Mouse (Mus musculus) left cerebral cortex, adult 6 months (tissue): ENCODE measurements around the gene Vat1. TPM values are rescaled to one million over a fixed set of nuclear protein-coding genes. Genes with fewer than 3 reads are reported as not detected.

Experiments used
- long read RNA-seq, 2 experiments: library from polyadenylated mRNA; unstranded; transcript quantifications; one replicate each; pipeline ENCODE4 v2.0.0; 2019 to 2020
- polyA plus RNA-seq: library from polyadenylated mRNA; unstranded; fragments of <200 nt; fragmentation: Nextera tagmentation; gene quantifications from 2 replicates; pipeline ENCODE4 v1.2.3, GENCODE M21; 2021

Gene Vat1
- polyA plus RNA-seq, result 5.8 and 14.4 TPM in 2 replicates
- long read RNA-seq, experiment 1, transcript Vat1-201 (6 exons, 2,766 nt), result major isoform, 18 of 23 reads
- long read RNA-seq, experiment 1, partial matches to known transcripts, result 4 of 23 reads
- long read RNA-seq, experiment 1, other reads (novel, unspliced or antisense), result 1 of 23 reads
- long read RNA-seq, experiment 2, partial matches to known transcripts, result 0 of 4 reads
- long read RNA-seq, experiment 2, other reads (novel, unspliced or antisense), result 4 of 4 reads

GRCm38 (mm10) chr11:101465869-101466551 is at the start of gene Vat1:
Vat1 (minus strand) TSS chr11:101466230.

DNA sequence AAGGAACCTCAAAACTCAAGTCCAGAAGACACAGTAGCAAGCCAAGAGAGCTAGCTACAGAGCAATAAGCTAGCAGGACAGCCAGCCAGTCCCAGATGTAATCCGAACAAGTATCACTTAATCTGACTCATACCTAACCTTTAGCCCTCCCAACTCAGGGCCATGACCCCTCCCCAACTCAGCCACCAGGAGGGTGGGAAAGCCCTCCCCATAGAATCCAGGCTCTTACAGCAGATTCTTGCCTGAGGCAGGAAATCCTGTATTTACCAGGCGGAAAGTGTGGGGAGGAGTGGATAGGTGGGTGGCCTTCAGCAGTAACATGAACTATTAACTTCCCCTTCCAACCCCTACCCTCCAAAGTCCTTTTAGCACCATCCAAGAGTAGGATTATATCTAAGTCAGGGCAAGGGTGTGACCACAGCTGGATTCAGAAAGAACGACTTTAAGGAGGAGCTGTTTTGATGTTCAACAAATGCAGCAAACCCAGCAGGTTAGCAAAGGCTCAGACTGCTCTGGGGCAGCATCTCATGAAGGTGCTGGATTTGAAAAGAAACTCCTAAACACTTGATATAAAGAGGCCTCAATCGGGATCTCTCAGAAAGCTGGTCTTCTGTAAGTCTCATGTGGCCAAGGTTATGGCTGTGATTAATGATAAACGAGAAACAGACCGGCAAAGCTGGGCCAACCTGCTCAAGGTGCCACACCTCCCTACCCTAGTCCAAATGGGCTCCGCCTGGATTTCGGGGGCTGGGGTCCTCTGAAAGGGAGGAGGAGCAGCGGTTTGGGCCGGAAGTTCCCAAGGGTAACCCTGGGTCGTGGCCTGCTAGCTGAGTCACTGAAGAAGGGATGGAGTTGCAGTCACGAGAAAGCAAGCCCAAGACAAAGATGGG is 1.6 kb downstream of the Vat1 start, which contains the start of gene Rnd2:
Gene Rnd2 (plus strand): TSS at position 789 of the 890 bp plus-strand sequence.

DNA sequence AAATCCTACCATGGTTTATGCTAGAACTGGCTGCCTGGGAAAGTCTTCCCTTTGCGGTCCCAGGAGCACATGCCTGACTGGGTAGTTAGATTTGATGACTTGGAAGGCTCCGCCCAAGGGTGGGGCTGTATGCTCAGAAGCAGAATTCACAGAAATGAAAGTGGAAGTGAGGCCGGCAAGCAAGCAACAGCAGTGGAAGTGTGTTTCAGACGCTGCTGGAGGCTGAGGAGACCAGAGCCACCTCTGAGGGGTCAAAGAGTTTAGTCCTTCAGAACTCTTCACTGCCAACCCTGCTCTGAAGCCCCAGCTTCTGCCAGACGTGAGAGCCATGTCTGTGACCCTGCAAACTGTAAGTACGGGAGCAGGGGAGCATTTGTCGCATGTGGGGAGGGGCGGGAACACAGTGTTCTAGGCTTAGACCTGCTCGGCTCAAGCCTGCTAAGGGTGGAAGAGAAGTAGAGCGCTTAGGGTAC is 17.7 kb downstream of the Vat1 start, which contains the start of gene Ifi35:
Gene Ifi35 (plus strand): TSS at position 134 of the 473 bp plus-strand sequence.

DNA sequence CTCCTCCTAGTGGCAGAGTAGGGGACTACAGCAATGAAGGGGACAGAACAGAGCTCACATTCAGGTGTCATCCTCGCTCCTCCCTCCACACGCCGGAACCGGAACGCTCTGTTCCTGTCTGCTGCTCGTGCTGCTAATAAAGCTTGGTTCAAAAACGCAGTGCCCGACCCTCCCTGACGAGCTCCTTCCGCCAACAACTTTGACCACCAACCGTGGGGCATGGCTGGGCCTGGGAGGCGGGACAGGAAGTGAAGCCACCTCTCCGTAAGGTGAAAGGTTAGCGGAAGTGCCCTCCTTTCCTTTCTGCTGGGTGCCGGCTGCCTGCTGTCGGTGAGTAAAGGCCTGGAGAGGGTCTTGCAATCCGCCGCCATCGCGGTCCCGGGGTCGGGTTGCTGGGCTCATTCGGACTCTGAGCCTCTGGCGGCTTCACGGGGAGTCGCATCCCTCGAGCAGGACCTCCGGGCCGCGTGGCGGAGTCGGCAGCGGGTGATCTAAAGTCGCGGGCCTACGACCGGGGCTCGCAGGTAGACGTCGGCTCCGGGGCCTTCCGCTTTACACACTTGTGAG is 23.8 kb downstream of the Vat1 start, which contains the start of gene Rpl27:
Gene Rpl27 (plus strand): TSS at position 172 of the 567 bp plus-strand sequence.

DNA sequence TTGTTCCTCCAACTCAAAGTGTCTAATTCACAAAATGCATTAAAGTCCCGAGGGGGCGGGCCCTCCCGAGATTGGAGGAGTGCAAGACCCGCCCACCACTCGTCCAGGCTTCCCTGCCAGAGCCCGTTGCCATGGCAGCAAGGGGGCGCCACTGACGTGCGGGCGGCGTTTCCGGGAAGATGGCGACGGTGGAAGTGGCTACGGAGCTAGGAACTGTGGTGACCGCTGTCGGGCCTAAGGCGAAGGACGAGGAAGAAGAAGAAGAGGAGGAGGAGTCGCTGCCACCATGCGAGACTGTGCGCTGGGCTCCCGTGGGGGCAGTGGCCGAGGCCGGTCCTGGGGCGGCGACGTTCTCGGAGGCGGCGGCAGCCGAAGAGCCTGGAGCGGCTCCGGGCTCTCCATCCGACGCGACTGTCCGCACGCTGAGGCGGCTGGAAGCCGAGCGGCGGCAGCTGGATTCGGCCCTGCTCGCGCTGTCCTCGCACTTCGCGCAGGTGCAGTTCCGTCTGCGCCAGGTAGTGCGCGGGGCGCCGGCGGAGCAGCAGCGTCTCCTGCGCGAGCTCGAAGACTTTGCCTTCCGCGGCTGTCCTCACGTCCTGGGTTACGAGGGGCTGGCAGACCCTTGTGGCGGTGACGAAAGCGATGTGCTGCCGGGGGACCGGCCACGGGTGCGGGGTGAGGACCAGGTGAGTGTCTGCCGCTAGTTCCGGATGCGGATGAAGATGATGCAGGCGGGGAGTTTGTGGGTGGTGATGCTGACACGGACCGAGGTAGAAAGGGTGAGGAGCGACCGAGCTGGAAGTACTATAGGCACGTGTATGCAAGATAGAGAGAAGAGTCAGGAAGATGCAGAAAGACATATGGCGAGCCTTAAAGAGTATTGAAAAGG is 40.9 kb downstream of the Vat1 start, which contains the start of the genes Rundc1 and Ptges3l:
Gene Rundc1 (plus strand): TSS at position 161 of the 889 bp plus-strand sequence.
Gene Ptges3l (minus strand): TSS at position 409 of the 889 bp plus-strand sequence.

DNA sequence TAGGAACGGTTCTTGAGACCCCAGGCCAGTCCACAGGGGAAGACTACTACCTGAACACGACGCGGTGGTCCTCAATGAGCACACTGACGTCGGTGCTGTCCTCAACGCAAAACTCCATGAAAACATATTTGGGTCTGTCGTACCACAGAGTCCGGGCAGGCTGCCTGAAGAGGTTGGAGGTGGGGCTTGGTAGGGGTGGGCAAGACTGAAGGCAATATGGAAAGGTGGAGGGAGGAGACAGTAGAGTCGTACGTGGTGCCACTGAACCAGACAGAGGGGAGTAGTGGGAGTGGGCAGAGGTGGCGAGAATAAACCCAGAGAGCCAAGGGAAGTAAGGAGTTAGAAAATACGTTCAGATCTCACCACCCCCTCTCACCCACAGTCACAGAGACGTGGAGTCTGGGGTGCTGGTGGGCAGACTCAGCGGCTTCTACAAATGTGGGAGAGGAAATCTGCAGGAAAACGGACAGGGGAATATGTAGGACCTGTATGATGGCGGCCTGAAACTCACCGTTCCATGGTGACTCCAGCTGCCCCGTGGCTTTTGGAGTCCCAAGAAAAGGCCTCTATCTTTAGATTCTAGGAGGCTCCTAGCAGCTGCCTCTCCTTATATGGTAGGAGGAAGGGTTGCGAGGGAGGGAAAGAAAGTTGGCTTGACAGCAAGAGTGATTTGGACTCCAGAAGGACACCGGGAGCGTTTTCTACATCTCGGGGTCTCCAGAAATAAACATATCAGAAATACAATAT is 41.8 kb downstream of the Vat1 start, which contains the start of gene Gm27029:
Gene Gm27029 (minus strand): TSS at position 692 of the 747 bp plus-strand sequence.

GRCm38 (mm10) chr11:101417101-101417855 is 48.8 kb downstream of the Vat1 start, which contains the start of gene Aarsd1:
Aarsd1 (minus strand) TSS chr11:101417615.

Other genes with a start within 250 kb of the Vat1 start
- gene Ezh1, start 239.8 kb downstream of the Vat1 start, polyA plus RNA-seq, result 26.3 and 27.6 TPM in 2 replicates
- gene Ramp2, start 220.2 kb downstream of the Vat1 start, polyA plus RNA-seq, result 38.8 and 57.1 TPM in 2 replicates
- gene Vps25, start 212.5 kb downstream of the Vat1 start, polyA plus RNA-seq, result 144 and 179 TPM in 2 replicates
- 1.5 TPM in 2 replicates for gene Wnk4, start 205.7 kb downstream of the Vat1 start, polyA plus RNA-seq
- gene Cntd1, start 187.2 kb downstream of the Vat1 start, polyA plus RNA-seq, result 0.15 and 0.36 TPM in 2 replicates
- 362 and 483 TPM in 2 replicates for gene Coa3, start 187.1 kb downstream of the Vat1 start, polyA plus RNA-seq
- 156 and 197 TPM in 2 replicates for gene Becn1, start 163.9 kb downstream of the Vat1 start, polyA plus RNA-seq
- 11.3 and 48.6 TPM in 2 replicates for gene Psme3, start 150.0 kb downstream of the Vat1 start, polyA plus RNA-seq
- gene Aoc2, start 141.2 kb downstream of the Vat1 start, polyA plus RNA-seq, result 0.15 and 0.30 TPM in 2 replicates
- 0.05 and 0.20 TPM in 2 replicates for gene Aoc3, start 135.6 kb downstream of the Vat1 start, polyA plus RNA-seq
- gene G6pc, start 98.7 kb downstream of the Vat1 start, polyA plus RNA-seq, result not detected in 2 replicates
- gene Aarsd1, start 48.6 kb downstream of the Vat1 start, polyA plus RNA-seq, result 68.9 and 83.8 TPM in 2 replicates
- gene Gm27029, start 41.4 kb downstream of the Vat1 start, polyA plus RNA-seq, result 7.0 and 10.9 TPM in 2 replicates
- 21.0 and 21.8 TPM in 2 replicates for gene Rundc1, start 41.1 kb downstream of the Vat1 start, polyA plus RNA-seq
- gene Ptges3l, start 40.9 kb downstream of the Vat1 start, polyA plus RNA-seq, result 7.0 and 7.1 TPM in 2 replicates
- 879 and 1,140 TPM in 2 replicates for gene Rpl27, start 23.9 kb downstream of the Vat1 start, polyA plus RNA-seq
- gene Ifi35, start 17.8 kb downstream of the Vat1 start, polyA plus RNA-seq, result 5.2 and 5.3 TPM in 2 replicates
- 29.1 and 36.8 TPM in 2 replicates for gene Rnd2, start 1.2 kb downstream of the Vat1 start, polyA plus RNA-seq
- gene Brca1, start 85.7 kb upstream of the Vat1 start, polyA plus RNA-seq, result 0.25 and 0.56 TPM in 2 replicates
- 41.3 and 42.5 TPM in 2 replicates for gene Nbr1, start 85.9 kb upstream of the Vat1 start, polyA plus RNA-seq
- gene Tmem106a, start 116.0 kb upstream of the Vat1 start, polyA plus RNA-seq, result 1.8 TPM in 2 replicates
- not detected in 2 replicates for gene Gm11634, start 133.0 kb upstream of the Vat1 start, polyA plus RNA-seq
- 24.5 and 26.6 TPM in 2 replicates for gene Rdm1, start 161.0 kb upstream of the Vat1 start, polyA plus RNA-seq
- gene Arl4d, start 199.3 kb upstream of the Vat1 start, polyA plus RNA-seq, result 14.8 and 18.5 TPM in 2 replicates